Comparison of ENCODE assay signal across 15 mouse cellular contexts in genomic region chr2:31271071-31271470, GRCm38 (mm10). TPM values are rescaled to one million over a fixed set of nuclear protein-coding genes. Genes with fewer than 3 reads are reported as not detected.
DNase-seq lines count a peak whose midpoint lies in the region; ATAC-seq and TF ChIP-seq lines count a peak whose summit lies in the region.
"Had no signal": no experiment of that assay in that cellular context is flagged by ENCODE, and none has a peak within 500 bp of the region (broad histone marks: within the 10 kb centered on the region; RNA-seq: fewer than 3 reads in every experiment).

No protein-coding gene starts in this region.

- H3K9me3 ChIP-seq in liver, embryonic 14.5 days (ENCODE audit: control insufficient read depth, low read length) = no peaks in the 10 kb centered on the region
- H3K9me3 ChIP-seq in liver, embryonic 11.5 days (ENCODE audit: control insufficient read depth, low read length) = no peaks in the 10 kb centered on the region
- H3K9me3 ChIP-seq in CH12.LX (replicated peaks; ENCODE audit: low read length) = peaks cover 7% of the 10 kb centered on the region
- H3K9me3 ChIP-seq: heart, embryonic 13.5 days; hindbrain, embryonic 15.5 days; midbrain, embryonic 15.5 days had no signal

- 95% methylated on average over 1 of the region's 1 CpGs for WGBS in cerebellum, adult 2 months
- 65% methylated on average over 1 of the region's 1 CpGs for WGBS in liver, embryonic 14.5 days (ENCODE audit: insufficient replicate concordance)
- WGBS in liver, embryonic 11.5 days = 67% methylated on average over 1 of the region's 1 CpGs

- no peak overlapping the region for H3K9ac ChIP-seq in liver, embryonic 14.5 days (replicated peaks)
- H3K9ac ChIP-seq in liver, embryonic 11.5 days (ENCODE audit: low read depth, low read length) = no peak overlapping the region
- no peak overlapping the region for H3K9ac ChIP-seq in CH12.LX (ENCODE audit: insufficient read depth, low read depth)
- H3K9ac ChIP-seq: heart, embryonic 13.5 days; hindbrain, embryonic 15.5 days; midbrain, embryonic 15.5 days had no signal

- no peak for ATAC-seq in cerebellum, adult (ENCODE audit: insufficient number of reproducible peaks, low FRiP score, low TSS enrichment)
- no peak for ATAC-seq in liver, embryonic 14.5 days (ENCODE audit: insufficient read depth)
- no peak for ATAC-seq in liver, embryonic 11.5 days (replicated peaks; ENCODE audit: low FRiP score)
- ATAC-seq: midbrain, embryonic 15.5 days had no signal

- peak; percentile 55 for TF ChIP-seq CTCF in cerebellum, adult 2 months (IDR thresholded peaks at IDR 0.05; ENCODE audit: borderline replicate concordance, insufficient read depth, low read depth, low read length)
- TF ChIP-seq CTCF in liver, embryonic 14.5 days (IDR thresholded peaks at IDR 0.05; ENCODE audit: low read depth) = peak; percentile 25; the same call in 1 of the 2 replicates
- TF ChIP-seq CTCF in CH12.LX (conservative IDR thresholded peaks at IDR 0.05 in 1 of 2, IDR thresholded peaks at IDR 0.05 in 1 of 2; ENCODE audit: low read depth in 2 of 2, low read length in 2 of 2) = peak; percentile 7 to 71; a peak in 2 of 4 replicates

- in situ Hi-C loops in CH12.LX (cut with MboI; ENCODE audit: low pct_ligation_motif_present, low pct_unique_long_range_greater_than_20kb, low sequenced_read_pairs) = no loop called here

- no peaks in the 10 kb centered on the region for H3K79me2 ChIP-seq in CH12.LX (replicated peaks; ENCODE audit: control insufficient read depth, extremely low read depth, insufficient read depth, poor library complexity, severe bottlenecking)

- TF ChIP-seq POLR2A in cerebellum, adult 2 months (IDR thresholded peaks at IDR 0.05; ENCODE audit: borderline replicate concordance, insufficient read depth, low read length) = no peak
- TF ChIP-seq POLR2A in CH12.LX (IDR thresholded peaks at IDR 0.05; ENCODE audit: low read depth, low read length) = no peak

- no peaks in the 10 kb centered on the region for H3K36me3 ChIP-seq in liver, embryonic 14.5 days (replicated peaks; ENCODE audit: control insufficient read depth, insufficient read depth, low read depth)
- no peaks in the 10 kb centered on the region; the same call in 1 of the 2 replicates for H3K36me3 ChIP-seq in liver, embryonic 11.5 days (ENCODE audit: control insufficient read depth, insufficient read depth, low read length)
- no peaks in the 10 kb centered on the region for H3K36me3 ChIP-seq in CH12.LX (replicated peaks in 1 of 2; ENCODE audit: control insufficient read depth in 1 of 2, insufficient read depth in 1 of 2, low read length in 1 of 2)

- peaks cover 48% of the 10 kb centered on the region for H3K4me1 ChIP-seq in cerebellum, adult 2 months (ENCODE audit: control insufficient read depth, insufficient read depth, low read length)
- no peaks in the 10 kb centered on the region for H3K4me1 ChIP-seq in liver, embryonic 14.5 days (replicated peaks; ENCODE audit: control insufficient read depth in 2 of 2, insufficient read depth in 2 of 2, low read length in 1 of 2)
- H3K4me1 ChIP-seq in liver, embryonic 11.5 days (replicated peaks; ENCODE audit: control insufficient read depth, insufficient read depth, low read length) = no peaks in the 10 kb centered on the region
- peaks cover 0 to 3% of the 10 kb centered on the region in 2 experiments; a peak in 1 of 4 replicates for H3K4me1 ChIP-seq in CH12.LX (ENCODE audit: control insufficient read depth in 1 of 2, insufficient read depth in 2 of 2)

- no peak overlapping the region for H3K4me3 ChIP-seq in cerebellum, adult 2 months (replicated peaks; ENCODE audit: insufficient read depth, low read depth, low read length)
- no peak overlapping the region for H3K4me3 ChIP-seq in liver, embryonic 14.5 days (ENCODE audit: insufficient read depth in 1 of 2, low read depth in 2 of 2, low read length in 2 of 2)
- H3K4me3 ChIP-seq in liver, embryonic 11.5 days (ENCODE audit: low read depth, low read length) = no peak overlapping the region
- H3K4me3 ChIP-seq in CH12.LX (replicated peaks in 1 of 3; ENCODE audit: low read depth in 2 of 3, low read length in 2 of 3, poor library complexity in 1 of 3) = no peak overlapping the region
- H3K4me3 ChIP-seq: heart, embryonic 13.5 days; hindbrain, embryonic 15.5 days; midbrain, embryonic 15.5 days had no signal

- TF ChIP-seq RAD21 in CH12.LX (IDR thresholded peaks at IDR 0.05; ENCODE audit: low read depth, low read length) = peak; percentile 71

- DNase-seq in cerebellum, adult 2 months = no peak
- no peak for DNase-seq in liver, embryonic 14.5 days (ENCODE audit: low read depth in 3 of 3, low spot score in 3 of 3)
- DNase-seq in liver, embryonic 11.5 days (ENCODE audit: low spot score) = no peak
- DNase-seq in CH12.LX (ENCODE audit: extremely low read depth) = peak; percentile 27
- peak; percentile 49 for DNase-seq in naive thymus-derived CD4-positive, alpha-beta T cell, adult 2 months (ENCODE audit: low read depth)
- no peak for DNase-seq in right cerebral cortex, postnatal 10 days (ENCODE audit: low spot score in 2 of 2)
- no peak for DNase-seq in right cerebral cortex, postnatal 25 days
- DNase-seq: cerebellum, adult 9-11 months; gastrocnemius, postnatal 14 days; left cerebral cortex, postnatal 4 days; lung, postnatal 14 days had no signal

- H3K27me3 ChIP-seq in cerebellum, adult 2 months (ENCODE audit: control insufficient read depth, insufficient read depth, low read length) = no peaks in the 10 kb centered on the region
- no peaks in the 10 kb centered on the region for H3K27me3 ChIP-seq in liver, embryonic 14.5 days (ENCODE audit: control insufficient read depth, insufficient read depth, low read length)
- no peaks in the 10 kb centered on the region for H3K27me3 ChIP-seq in liver, embryonic 11.5 days (replicated peaks; ENCODE audit: control insufficient read depth, insufficient read depth, low read length)
- H3K27me3 ChIP-seq in CH12.LX (replicated peaks) = peaks cover 83% of the 10 kb centered on the region
- H3K27me3 ChIP-seq: heart, embryonic 13.5 days; hindbrain, embryonic 15.5 days; midbrain, embryonic 15.5 days had no signal

- dilution Hi-C loops in CH12.LX (cut with MboI; ENCODE audit: extremely low pct_ligation_motif_present, extremely low pct_unique_long_range_greater_than_20kb, low sequenced_read_pairs) = no loop called here

- TF ChIP-seq EP300 in liver, embryonic 14.5 days (IDR thresholded peaks at IDR 0.05; ENCODE audit: low read depth) = no peak
- no peak for TF ChIP-seq EP300 in CH12.LX (IDR thresholded peaks at IDR 0.05; ENCODE audit: low read length)

- H3K27ac ChIP-seq in cerebellum, adult 2 months (ENCODE audit: insufficient read depth, low read length) = no peak overlapping the region
- no peak overlapping the region for H3K27ac ChIP-seq in liver, embryonic 14.5 days
- H3K27ac ChIP-seq in liver, embryonic 11.5 days (ENCODE audit: low read depth, low read length) = no peak overlapping the region
- H3K27ac ChIP-seq in CH12.LX (ENCODE audit: insufficient read depth, low read depth) = no peak overlapping the region
- H3K27ac ChIP-seq: heart, embryonic 13.5 days; hindbrain, embryonic 15.5 days; midbrain, embryonic 15.5 days had no signal

- no peak overlapping the region for H3K4me2 ChIP-seq in liver, embryonic 14.5 days (ENCODE audit: low read depth)
- no peak overlapping the region for H3K4me2 ChIP-seq in liver, embryonic 11.5 days
- H3K4me2 ChIP-seq in CH12.LX (ENCODE audit: insufficient read depth, low read depth, poor library complexity, severe bottlenecking) = no peak overlapping the region
- H3K4me2 ChIP-seq: heart, embryonic 13.5 days; hindbrain, embryonic 15.5 days; midbrain, embryonic 15.5 days had no signal

TF ChIP-seq in CH12.LX, 34 proteins besides CTCF, POLR2A, EP300 and RAD21:
- no peak for TF ChIP-seq KAT2A (IDR thresholded peaks at IDR 0.05; ENCODE audit: insufficient replicate concordance, low read length)
- no peak for TF ChIP-seq SIN3A (IDR thresholded peaks at IDR 0.05; ENCODE audit: low read length)
- peak; percentile 60 for TF ChIP-seq SMC3 (IDR thresholded peaks at IDR 0.05; ENCODE audit: low read depth, low read length)

RNA-seq across cellular contexts. Expression of gene Ncs1, which starts 25.4 kb away (rescaled TPM):
- 118 and 126 TPM in 2 replicates for polyA plus RNA-seq in cerebellum, adult 2 months (2012; rRNA removed)
- 0.37 and 0.42 TPM in 2 replicates for polyA plus RNA-seq in liver, embryonic 14.5 days (2012; rRNA removed)
- polyA plus RNA-seq in liver, embryonic 14.5 days (2014; fragmentation: Nextera tagmentation; extraction: Ambion mirVana) = 0.97 and 1.4 TPM in 2 replicates
- polyA plus RNA-seq in liver, embryonic 11.5 days (2014; fragmentation: Nextera tagmentation; extraction: Ambion mirVana) = 8.5 and 11.3 TPM in 2 replicates
- 0.04 TPM in 1 of 2 replicates, not detected in the other for total RNA-seq in CH12.LX (2012; rRNA removed)
- total RNA-seq in CH12.LX (2014; rRNA removed) = not detected in 2 replicates
- polyA plus RNA-seq in CH12.LX (2012; ENCODE audit: insufficient read length, low read depth) = not detected in 2 replicates

RNA-seq across cellular contexts. Expression of gene Hmcn2, which starts 43.1 kb away (rescaled TPM):
- polyA plus RNA-seq in cerebellum, adult 2 months (2012; rRNA removed) = 0.59 and 0.63 TPM in 2 replicates
- 0.21 and 0.27 TPM in 2 replicates for polyA plus RNA-seq in liver, embryonic 14.5 days (2012; rRNA removed)
- 0.10 and 0.14 TPM in 2 replicates for polyA plus RNA-seq in liver, embryonic 14.5 days (2014; fragmentation: Nextera tagmentation; extraction: Ambion mirVana)
- 0.10 and 0.38 TPM in 2 replicates for polyA plus RNA-seq in liver, embryonic 11.5 days (2014; fragmentation: Nextera tagmentation; extraction: Ambion mirVana)
- total RNA-seq in CH12.LX (2012; rRNA removed) (1.4 and 2.1 TPM in 2 replicates), CH12.LX (2014; rRNA removed) (1.0 and 1.9 TPM in 2 replicates)
- 4.3 and 5.7 TPM in 2 replicates for polyA plus RNA-seq in CH12.LX (2012; ENCODE audit: insufficient read length, low read depth)

Comparison
In these comparisons a context has a peak if more than half of its experiments do, and no peak if none do; other contexts are left out.
1. DNase-seq: peak in CH12.LX (single experiment) and naive thymus-derived CD4-positive, alpha-beta T cell, adult 2 months (single experiment); none in cerebellum, adult 2 months (0 of 2), liver, embryonic 14.5 days (0 of 3), liver, embryonic 11.5 days (single experiment), right cerebral cortex, postnatal 10 days (0 of 2) and right cerebral cortex, postnatal 25 days (single experiment).
2. Peak in every context shown above with its lines, with median percentiles within 50 percentile points of each other: CTCF ChIP-seq.